Mouse (Mus musculus) lung, postnatal 0 days (tissue): ENCODE measurements around the gene Gm16503.

ENCODE experiments used
- CTCF ChIP-seq: IDR thresholded peaks from 2 replicates; pipeline ENCODE4 v1.5.1; 2016; ENCODE audit warnings: antibody characterized with exemption, mild to moderate bottlenecking
- EP300 ChIP-seq: IDR thresholded peaks from 2 replicates; pipeline ENCODE4 v1.6.1; 2016; ENCODE audit warnings: antibody characterized with exemption, mild to moderate bottlenecking, control low read depth

- no peak for TF ChIP-seq CTCF
- no peak for TF ChIP-seq EP300
Observed at GRCm38 (mm10) chr4:147541105-147541504, 1.1 kb downstream of the Gm16503 start.
